Mouse (Mus musculus): ENCODE measurements around the gene Syna.

Syna gene

DNA sequence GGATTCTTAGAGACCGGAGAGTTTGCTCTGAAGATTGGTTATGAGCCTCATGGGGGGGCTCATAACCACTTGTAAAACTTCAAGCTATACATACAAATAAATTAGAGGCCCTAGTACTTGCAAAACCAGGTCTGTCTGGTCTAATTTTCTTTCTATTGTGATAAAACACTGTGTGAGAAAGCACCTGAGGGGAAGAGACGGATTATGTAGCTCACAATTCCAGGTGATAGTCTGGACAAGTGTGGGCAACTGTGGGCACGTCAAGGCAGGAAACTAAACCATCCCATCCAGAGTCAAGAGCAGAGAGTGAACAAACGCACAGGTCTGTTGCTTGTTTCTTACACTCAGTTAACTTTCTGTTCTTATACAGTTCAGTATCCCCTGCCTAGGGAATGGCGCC is 40.5 kb downstream of the Syna start:
- Histone ChIP-seq H3K4me3 (replicated peaks; ENCODE audit: low read length) (no peak overlapping the region), H3K9me3 (ENCODE audit: low read length) (no peaks in the 10 kb centered on the region), H3K27me3 (ENCODE audit: insufficient read depth, low read length) (peaks cover 12% of the 10 kb centered on the region), H3K36me3 (ENCODE audit: insufficient read depth, low read length) (peaks cover 15% of the 10 kb centered on the region), H3K4me1 (replicated peaks; ENCODE audit: low read depth, low read length) (peaks cover 29% of the 10 kb centered on the region)
- TF ChIP-seq NANOG (IDR thresholded peaks at IDR 0.05; ENCODE audit: borderline replicate concordance, low read length): no peak
- TF ChIP-seq POU5F1 (IDR thresholded peaks at IDR 0.05; ENCODE audit: borderline replicate concordance, low read length): no peak
- no peak for TF ChIP-seq CTCF (conservative IDR thresholded peaks at IDR 0.05; ENCODE audit: low read length)

DNA sequence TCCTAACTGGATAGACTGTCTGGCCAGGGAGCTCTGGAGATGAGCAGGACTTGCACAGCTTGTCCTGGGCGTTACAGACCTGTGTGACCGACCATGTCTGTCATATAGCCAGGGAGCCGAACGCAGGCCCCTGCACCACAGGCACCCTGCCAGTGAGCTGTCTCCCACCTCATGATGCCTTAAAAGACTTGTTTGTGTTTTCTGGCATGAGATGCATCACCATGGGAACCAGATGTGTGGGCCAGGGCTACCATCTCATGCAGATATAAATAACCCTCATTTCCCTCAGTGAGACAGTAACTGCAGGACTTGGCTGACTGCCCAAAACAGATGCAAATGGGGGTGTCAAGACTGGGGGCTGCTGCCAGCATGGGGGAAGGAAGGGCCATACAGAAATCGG is 47.9 kb downstream of the Syna start:
- no peak overlapping the region for H3K4me3 ChIP-seq (replicated peaks; ENCODE audit: low read length)
- H3K36me3 ChIP-seq (ENCODE audit: insufficient read depth, low read length): peaks cover 39% of the 10 kb centered on the region
- no peaks in the 10 kb centered on the region for H3K27me3 ChIP-seq (ENCODE audit: insufficient read depth, low read length)
- H3K9me3 ChIP-seq (ENCODE audit: low read length): 0 out of 2 replicates have a peak, but pooled peaks cover 7% of the 10 kb centered on the region
- no peak for TF ChIP-seq POU5F1 (IDR thresholded peaks at IDR 0.05; ENCODE audit: borderline replicate concordance, low read length)
- no peak for TF ChIP-seq CTCF (conservative IDR thresholded peaks at IDR 0.05; ENCODE audit: low read length)
- TF ChIP-seq NANOG (IDR thresholded peaks at IDR 0.05; ENCODE audit: borderline replicate concordance, low read length): no peak
- peaks cover 26% of the 10 kb centered on the region for H3K4me1 ChIP-seq (replicated peaks; ENCODE audit: low read depth, low read length)

DNA sequence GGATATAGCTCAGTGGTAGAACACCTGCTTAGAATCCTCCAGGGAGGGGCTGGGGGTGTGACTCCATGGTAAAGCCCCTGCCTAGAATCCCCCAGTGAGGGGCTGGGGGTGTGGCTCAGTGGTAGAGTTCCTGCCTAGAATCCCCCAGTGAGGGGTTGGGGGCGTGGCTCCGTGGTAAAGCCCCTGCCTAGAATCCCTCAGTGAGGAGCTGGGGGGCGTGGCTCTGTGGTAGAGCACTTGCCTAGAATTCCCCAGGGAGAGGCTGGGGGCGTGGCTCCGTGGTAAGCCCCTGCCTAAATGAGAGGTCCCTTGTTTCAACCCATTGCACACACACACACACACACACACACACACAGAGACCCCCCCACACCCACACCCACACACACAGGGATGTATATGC is 49.7 kb downstream of the Syna start:
- Histone ChIP-seq H3K4me1 (replicated peaks; ENCODE audit: low read depth, low read length) (peaks cover 27% of the 10 kb centered on the region), H3K36me3 (ENCODE audit: insufficient read depth, low read length) (peaks cover 24% of the 10 kb centered on the region; the same call in 1 of the 2 replicates), H3K9me3 (ENCODE audit: low read length) (0 out of 2 replicates have a peak, but pooled peaks cover 7% of the 10 kb centered on the region), H3K27me3 (ENCODE audit: insufficient read depth, low read length) (peaks cover 6% of the 10 kb centered on the region), H3K4me3 (replicated peaks; ENCODE audit: low read length) (no peak overlapping the region)
- no peak for TF ChIP-seq CTCF (conservative IDR thresholded peaks at IDR 0.05; ENCODE audit: low read length)

DNA sequence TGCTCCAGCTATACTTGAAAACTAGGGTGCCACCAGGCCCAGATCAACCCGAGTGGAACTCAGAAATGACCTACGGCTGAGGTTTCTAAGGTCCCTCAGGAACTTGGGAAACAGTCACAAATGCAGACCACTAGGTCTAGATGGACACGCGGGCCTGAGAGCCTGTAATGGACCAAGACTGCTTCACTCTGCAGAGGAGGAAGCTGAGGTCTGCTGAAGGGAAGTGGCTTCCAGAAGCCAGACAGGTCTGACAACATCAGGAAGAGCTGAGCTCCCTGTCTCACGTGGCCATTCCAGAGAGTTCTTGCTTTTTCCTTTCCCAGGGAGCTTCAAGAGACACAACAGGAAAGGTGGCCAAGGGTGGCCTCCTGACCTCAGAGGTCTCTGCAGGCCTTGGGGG is 51.0 kb downstream of the Syna start:
- Histone ChIP-seq H3K36me3 (ENCODE audit: insufficient read depth, low read length) (peaks cover 23% of the 10 kb centered on the region; the same call in 1 of the 2 replicates), H3K27me3 (ENCODE audit: insufficient read depth, low read length) (peaks cover 19% of the 10 kb centered on the region), H3K4me3 (replicated peaks; ENCODE audit: low read length) (no peak overlapping the region), H3K4me1 (replicated peaks; ENCODE audit: low read depth, low read length) (peaks cover 32% of the 10 kb centered on the region), H3K9me3 (ENCODE audit: low read length) (0 out of 2 replicates have a peak, but pooled peaks cover 7% of the 10 kb centered on the region)
- no peak for TF ChIP-seq NANOG (IDR thresholded peaks at IDR 0.05; ENCODE audit: borderline replicate concordance, low read length)
- no peak for TF ChIP-seq POU5F1 (IDR thresholded peaks at IDR 0.05; ENCODE audit: borderline replicate concordance, low read length)
- TF ChIP-seq CTCF (conservative IDR thresholded peaks at IDR 0.05; ENCODE audit: low read length): no peak

All from E14TG2a.4 (cell line).